Mouse (Mus musculus) spleen, adult 12 weeks (tissue): Measurements from ENCODE around the gene Adcy6.

Source experiments
- DNase-seq: peaks from one replicate; pipeline ENCODE4 v3.0.0; 2022; ENCODE audit warnings: low spot score

Adcy6 gene

DNA sequence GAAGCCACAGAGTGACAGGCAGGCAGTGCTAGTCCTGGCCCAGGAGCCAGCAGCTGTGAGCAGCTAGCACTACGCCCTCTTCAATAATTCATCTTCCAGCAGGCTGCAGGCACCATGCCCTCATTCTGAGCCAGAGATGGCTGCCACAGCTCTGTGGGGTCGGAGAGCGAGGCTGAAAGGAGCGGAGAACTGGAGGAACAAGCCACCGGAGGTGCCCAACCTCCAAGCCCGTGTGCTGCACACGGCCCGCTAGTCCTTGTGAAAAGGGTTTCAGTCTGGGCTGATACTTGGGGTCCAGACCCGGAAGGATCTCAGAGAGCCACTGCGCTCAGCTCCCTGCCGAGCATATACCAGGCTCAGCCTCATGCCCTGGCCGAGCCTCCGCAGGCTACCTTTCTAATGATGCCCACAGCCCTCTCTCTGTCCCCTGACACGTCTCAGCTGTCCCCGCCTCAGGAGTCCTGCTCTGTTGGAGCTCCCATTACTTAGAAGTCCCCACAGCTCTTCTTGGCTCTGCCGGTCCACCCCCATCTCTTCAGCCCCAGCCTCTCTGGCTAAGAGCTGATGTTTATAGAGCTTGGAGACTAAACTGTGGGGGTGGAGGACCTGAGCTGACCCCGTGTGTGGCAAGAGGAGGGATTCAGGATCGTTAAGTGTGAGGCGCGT is 18.8 kb upstream of the Adcy6 start:
- DNase-seq: no peak

- no peak for DNase-seq
Measured at GRCm38 (mm10) chr15:98626487-98627212, 16.8 kb upstream of the Adcy6 start.

GRCm38 (mm10) chr15:98626078-98626477 is 16.2 kb upstream of the Adcy6 start:
- DNase-seq: no peak

DNA sequence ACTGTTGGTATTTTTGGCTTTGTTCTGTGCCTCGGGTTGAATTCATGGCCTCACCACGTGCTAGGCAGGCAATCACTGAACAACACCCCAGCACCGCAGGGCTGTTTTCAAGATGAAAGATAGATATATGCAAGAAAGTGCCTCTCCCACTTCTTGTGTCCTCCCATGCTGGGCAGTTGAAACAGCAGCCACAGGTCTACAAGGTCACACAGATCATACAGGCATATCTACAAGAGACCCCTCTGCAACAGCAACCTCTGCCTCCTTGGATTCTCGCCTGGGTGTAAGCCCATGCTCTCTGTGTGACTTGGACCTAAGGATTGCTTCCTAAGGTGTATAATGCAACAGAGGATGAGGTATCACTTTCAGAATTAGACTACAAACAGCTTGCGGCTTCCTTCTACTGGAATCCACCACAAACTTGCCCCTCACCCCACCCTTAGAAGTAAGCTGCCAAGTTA is 13.5 kb upstream of the Adcy6 start:
- DNase-seq: no peak

DNA sequence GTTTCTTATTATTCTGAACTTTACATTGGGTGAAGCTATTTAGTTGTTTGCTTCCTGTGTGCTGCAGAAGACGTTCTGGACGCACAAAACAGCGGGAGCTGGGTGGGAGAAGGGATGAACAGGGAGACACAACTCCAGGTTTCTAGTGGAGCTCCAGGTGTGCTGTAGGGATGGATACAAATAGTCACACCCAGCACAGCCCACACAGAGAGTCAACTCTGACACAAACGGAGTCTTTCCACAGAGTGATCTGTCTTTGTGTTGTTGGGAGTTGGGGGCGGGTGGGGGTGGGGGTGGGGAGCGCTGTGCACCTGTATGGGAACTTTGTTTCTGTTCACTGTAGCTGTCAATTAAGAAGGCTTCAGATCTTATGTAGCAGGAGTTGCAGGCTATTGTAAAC is 12.8 kb upstream of the Adcy6 start:
- DNase-seq: no peak

GRCm38 (mm10) chr15:98622199-98622598 is 12.3 kb upstream of the Adcy6 start:
- no peak for DNase-seq

GRCm38 (mm10) chr15:98617176-98617537 is 7.3 kb upstream of the Adcy6 start:
- DNase-seq: peak; percentile 74

DNA sequence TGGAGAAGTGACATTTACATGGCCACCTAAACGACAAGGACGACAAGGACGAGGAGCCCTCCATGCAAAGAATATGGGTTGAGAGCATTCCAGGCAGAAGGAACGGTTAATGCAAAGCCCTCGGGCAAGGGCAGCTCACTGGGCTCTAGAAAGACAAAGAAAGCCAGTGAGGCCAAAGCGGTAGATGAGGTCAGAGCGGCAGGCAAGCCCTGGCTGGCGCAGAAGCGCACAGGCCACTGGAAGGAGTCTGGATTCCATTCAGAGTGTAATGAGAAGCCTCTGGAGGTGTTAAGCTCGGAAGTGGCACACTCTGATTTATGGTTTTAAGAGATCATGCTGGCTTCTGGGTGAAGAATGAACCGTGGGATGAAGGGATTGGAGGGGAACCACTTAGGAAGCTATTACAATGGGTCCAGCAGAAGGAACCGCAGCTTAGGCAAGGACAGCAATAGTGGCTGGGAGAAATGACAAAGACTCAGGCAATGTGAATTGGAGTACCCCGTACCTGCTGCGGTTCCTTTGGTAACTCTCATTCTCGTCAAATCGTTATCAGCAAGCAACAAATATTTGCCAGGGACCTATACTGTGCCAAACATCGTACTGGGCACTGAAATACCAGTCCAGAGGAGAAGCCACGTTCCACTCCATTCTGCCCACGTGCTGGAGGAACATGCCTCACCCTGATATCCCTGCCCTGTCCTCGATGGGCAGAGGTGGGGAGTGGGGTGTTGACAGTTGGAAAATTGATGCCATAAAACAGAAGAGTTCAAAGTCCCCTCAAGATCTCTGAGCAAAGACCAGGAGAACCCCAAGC is 6.7 kb upstream of the Adcy6 start:
- no peak for DNase-seq

DNA sequence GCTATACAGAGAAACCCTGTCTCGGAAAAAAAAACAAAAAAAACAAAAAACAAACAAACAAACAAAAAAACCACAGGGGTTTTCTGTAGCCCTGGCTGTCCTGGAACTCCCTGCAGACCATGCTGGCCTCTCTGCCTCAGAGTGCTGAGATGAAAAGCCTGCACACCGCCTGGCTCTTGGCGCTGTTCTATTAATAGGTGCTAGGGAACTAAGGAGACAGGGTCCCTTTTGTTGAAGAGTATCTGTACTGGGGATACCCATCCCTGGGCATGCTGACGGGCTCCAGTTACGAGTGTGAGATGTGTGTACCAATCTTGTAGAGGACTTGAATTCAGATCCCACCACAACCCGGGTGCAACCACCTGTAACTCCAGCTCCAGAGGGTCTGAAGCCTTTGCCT is 5.9 kb upstream of the Adcy6 start:
- DNase-seq: no peak

DNA sequence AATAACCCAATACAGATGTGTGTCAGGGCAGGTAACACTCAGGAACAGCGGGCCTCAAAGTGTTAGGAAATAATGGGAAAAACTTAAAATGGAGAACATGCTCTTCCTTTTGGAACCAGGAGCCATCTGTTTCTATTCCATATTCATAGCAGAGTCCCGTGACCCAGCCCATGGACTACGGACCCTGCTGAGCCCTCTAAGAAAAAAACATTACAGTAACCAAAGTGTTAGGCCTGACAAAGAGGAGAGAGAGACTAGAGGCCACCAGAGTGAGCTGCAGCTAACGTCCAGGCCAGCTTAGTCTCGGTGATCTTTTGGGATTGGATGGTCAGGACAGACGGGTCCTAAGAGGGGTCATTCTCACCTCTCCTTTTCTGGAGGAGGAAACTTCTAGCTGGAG is 5.1 kb upstream of the Adcy6 start:
- no peak for DNase-seq

- DNase-seq: no peak
Measured at GRCm38 (mm10) chr15:98614551-98614950, 4.7 kb upstream of the Adcy6 start.

DNA sequence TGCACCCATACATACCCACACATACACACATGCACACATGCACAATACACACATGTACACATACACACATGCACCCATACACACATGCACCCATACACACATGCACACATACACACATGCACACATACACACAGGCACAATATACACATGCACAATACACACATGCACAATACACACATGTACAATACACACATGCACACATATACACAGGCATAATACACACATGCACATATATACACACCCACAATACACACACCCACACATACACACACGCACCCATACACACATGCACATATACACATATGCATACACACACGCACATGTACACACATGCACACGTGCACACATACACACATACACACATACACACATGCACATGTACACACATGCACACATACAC is 2.4 kb upstream of the Adcy6 start:
- no peak for DNase-seq

DNA sequence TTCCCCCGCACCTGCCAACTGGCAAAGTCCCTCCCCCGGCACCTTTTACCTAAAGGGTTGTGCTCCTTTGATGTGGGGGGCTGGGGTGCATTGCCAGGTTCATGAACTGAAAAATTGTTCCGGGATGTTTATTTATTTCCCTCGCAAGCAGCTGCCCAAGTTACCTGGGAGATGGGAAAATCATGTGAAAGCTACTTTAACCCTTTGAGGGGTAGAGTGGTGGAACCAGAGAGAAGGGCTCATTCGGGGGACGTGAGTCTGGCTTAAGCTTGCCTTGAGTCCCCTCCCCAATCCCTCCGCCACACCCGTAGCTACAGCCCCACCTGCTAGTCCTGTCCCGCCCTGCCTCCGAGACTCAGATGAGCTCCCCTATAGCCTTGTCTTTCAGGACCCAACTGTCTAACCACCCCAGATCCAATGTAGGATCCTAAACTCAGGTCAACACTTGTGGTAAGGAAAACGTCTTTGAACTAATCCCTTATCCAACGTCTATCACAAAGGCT is 306 bp upstream of the Adcy6 start:
- no peak for DNase-seq

- peak; percentile 23 for DNase-seq
Measured at GRCm38 (mm10) chr15:98608784-98609250, 1.1 kb downstream of the Adcy6 start.

- DNase-seq: no peak
Measured at GRCm38 (mm10) chr15:98608058-98608783, 1.7 kb downstream of the Adcy6 start.

DNA sequence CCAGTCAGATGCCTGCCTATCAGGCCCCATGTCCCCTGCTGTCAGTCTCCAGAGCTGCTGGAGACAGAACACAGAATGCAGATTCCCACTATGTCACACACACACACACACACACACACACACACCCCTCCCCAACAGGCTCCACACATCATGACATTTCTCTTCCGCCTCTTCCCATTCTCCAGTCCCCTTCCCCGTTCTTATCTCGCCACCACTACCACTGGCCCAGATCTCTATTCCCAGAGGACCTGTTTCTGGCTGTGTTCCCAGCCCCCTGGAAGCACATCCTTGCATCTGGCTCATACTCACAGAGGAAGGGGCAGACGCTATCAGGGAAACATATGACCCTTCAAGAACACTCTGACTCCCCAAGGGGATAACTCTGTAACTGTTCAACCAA is 2.3 kb downstream of the Adcy6 start:
- DNase-seq: no peak

DNA sequence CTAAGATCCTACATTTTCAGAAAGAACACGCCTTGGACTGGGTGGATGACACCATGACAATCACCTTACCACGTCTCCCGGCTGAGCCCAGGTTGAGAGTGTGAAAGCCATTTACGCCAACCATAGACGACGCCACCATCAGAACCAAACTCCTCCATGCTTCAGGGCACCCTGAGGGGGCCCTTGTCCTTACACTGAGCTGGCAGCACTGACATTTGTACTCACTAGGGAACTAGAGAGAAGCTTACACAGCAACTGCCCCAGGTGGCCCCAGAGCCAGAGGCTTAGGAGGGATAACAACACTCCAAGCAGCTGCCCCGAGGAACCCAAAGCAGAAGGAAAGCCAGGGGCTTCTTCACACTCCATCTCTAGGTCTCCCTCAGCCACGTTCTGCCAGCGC is 3.1 kb downstream of the Adcy6 start:
- DNase-seq: no peak

- DNase-seq: peak; percentile 52
Measured at GRCm38 (mm10) chr15:98606051-98606536, 3.8 kb downstream of the Adcy6 start.

DNA sequence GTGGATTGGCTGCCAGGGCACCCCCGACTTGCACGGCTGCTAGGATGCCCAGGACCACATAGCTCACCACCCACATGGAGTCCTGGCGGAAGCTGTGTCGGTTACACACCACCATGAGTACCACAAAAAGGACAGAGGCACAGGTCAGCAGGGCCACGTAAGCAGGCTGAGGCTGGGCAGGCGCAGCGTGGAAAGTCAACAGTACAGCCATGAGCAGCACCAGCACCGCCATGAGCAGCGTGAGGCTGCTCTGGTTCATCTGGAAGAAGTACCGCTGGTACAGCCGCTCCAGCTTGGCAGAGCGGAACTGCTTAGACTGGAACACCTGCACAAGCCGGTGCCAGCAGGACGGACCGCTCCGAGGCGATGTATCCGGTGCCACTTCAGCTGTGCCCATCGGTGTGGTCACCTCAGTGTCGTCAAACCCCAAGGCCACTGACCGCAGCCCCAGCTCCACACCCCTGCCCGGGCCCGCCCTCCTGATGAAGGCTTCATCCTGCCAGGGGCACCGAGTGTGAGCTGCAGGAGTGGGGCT is 5.8 kb downstream of the Adcy6 start:
- DNase-seq: no peak

- DNase-seq: peak; percentile 47
Measured at GRCm38 (mm10) chr15:98602921-98603458, 6.9 kb downstream of the Adcy6 start.

DNA sequence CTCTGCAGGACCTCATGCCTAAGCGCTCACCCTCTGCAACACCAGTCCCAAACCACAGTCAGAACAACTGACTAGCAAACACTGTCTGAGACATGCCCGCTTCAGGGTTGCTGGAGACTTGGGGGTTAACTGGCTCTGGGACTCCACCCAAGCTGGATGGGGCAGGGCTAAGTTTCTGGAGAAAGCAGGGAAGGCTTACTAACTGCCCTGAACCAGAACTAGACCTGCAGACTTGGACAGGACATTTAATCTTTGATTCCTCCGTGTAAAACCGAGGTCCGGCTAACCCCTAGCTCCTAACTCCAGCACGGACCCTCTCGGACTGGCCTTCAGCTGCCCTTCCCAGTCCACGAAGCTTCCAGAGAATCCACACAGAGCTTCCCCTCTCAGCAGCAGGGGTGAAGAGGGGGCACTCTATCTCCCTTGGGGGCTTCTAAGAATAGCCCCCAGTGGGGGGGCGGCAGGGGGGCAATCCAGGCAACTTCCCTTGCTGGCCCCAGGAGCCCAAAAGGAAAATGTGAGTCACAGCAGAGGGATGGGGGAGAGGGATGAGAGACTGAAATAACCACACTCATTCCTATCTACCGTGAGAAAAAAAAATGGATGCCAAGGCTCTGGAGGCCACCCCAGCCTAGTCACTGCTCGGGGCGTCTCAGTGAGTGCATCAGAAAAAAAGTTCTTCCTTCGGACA is 7.5 kb downstream of the Adcy6 start:
- DNase-seq: peak; percentile 48
